Mouse (Mus musculus) cerebellum, postnatal 25 days (tissue): ENCODE results near the gene Commd7.
"Not testable (repeated sequence)": the region's sequence is repeated elsewhere in the genome, so short reads cannot be mapped to it uniquely, and the experiment has no call there.

Source experiments
- DNase-seq, 2 experiments: peaks; one replicate each; pipeline ENCODE4 v3.0.0; 2021; ENCODE audit warnings: mixed read lengths in 2 of 2

Commd7 gene

GRCm38 (mm10) chr2:153631976-153632870 is at the start of gene Commd7:
Gene Commd7, minus strand, starts transcription at chr2:153632781.
- DNase-seq = peak; percentile 93 to 95

GRCm38 (mm10) chr2:153679959-153680358 is 47.4 kb upstream of the Commd7 start:
- no peak for DNase-seq

- no peak for DNase-seq
Observed at GRCm38 (mm10) chr2:153677550-153677949, 45.0 kb upstream of the Commd7 start.

GRCm38 (mm10) chr2:153676944-153677343 is 44.4 kb upstream of the Commd7 start:
- DNase-seq = no peak

- not testable (repeated sequence) for DNase-seq
Observed at GRCm38 (mm10) chr2:153675364-153675763, 42.8 kb upstream of the Commd7 start.

- DNase-seq = no peak
Observed at GRCm38 (mm10) chr2:153672619-153673018, 40.0 kb upstream of the Commd7 start.

GRCm38 (mm10) chr2:153670111-153670510 is 37.5 kb upstream of the Commd7 start:
- peak; percentile 26 to 27 for DNase-seq

- peak; percentile 30 to 33 for DNase-seq
Observed at GRCm38 (mm10) chr2:153668754-153669376, 36.3 kb upstream of the Commd7 start.

- no peak for DNase-seq
Observed at GRCm38 (mm10) chr2:153665401-153665800, 32.8 kb upstream of the Commd7 start.

GRCm38 (mm10) chr2:153660616-153661015 is 28.0 kb upstream of the Commd7 start:
- no peak for DNase-seq

- DNase-seq = not testable (repeated sequence)
Observed at GRCm38 (mm10) chr2:153657659-153658058, 25.1 kb upstream of the Commd7 start.

GRCm38 (mm10) chr2:153651681-153652080 is 19.1 kb upstream of the Commd7 start:
- DNase-seq = no peak

- DNase-seq = peak in 1 of 2 experiments; percentile 33
Observed at GRCm38 (mm10) chr2:153650014-153650687, 17.6 kb upstream of the Commd7 start.

GRCm38 (mm10) chr2:153649298-153650013 is 16.9 kb upstream of the Commd7 start, which contains the start of gene Dnmt3b:
Gene Dnmt3b, plus strand, starts transcription at chr2:153649450.
- peak; percentile 79 to 82 for DNase-seq

- no peak for DNase-seq
Observed at GRCm38 (mm10) chr2:153648773-153649297, 16.3 kb upstream of the Commd7 start.

- no peak for DNase-seq
Observed at GRCm38 (mm10) chr2:153642999-153643398, 10.4 kb upstream of the Commd7 start.

- DNase-seq = no peak
Observed at GRCm38 (mm10) chr2:153642496-153642895, 9.9 kb upstream of the Commd7 start.

- DNase-seq = no peak
Observed at GRCm38 (mm10) chr2:153638977-153639680, 6.5 kb upstream of the Commd7 start.

- DNase-seq = no peak
Observed at GRCm38 (mm10) chr2:153633259-153633658, 678 bp upstream of the Commd7 start.

- DNase-seq = no peak
Observed at GRCm38 (mm10) chr2:153632871-153633226, 268 bp upstream of the Commd7 start.

- no peak for DNase-seq
Observed at GRCm38 (mm10) chr2:153630950-153631349, 1.6 kb downstream of the Commd7 start.

- no peak for DNase-seq
Observed at GRCm38 (mm10) chr2:153622449-153622848, 10.1 kb downstream of the Commd7 start.
